Mouse (Mus musculus): ENCODE data around the gene L3mbtl4. TPM values are rescaled to one million over a fixed set of nuclear protein-coding genes. Genes with fewer than 3 reads are reported as not detected.

L3mbtl4 gene
- total RNA-seq (2021), result 1 to 10 TPM; 1.3 to 1.5 TPM
- long read RNA-seq, experiment 1, result 0 reads
- long read RNA-seq, experiment 2, result 0 reads

- no peak for DNase-seq (ENCODE audit: low spot score in 2 of 2)
Observed at GRCm38 (mm10) chr17:68273527-68273926, at the start of gene L3mbtl4. Gene L3mbtl4 (plus strand): TSS chr17:68273797.

- DNase-seq (ENCODE audit: low spot score in 2 of 2), result no peak
Observed at GRCm38 (mm10) chr17:68230484-68230883, 43.1 kb upstream of the L3mbtl4 start.

DNA sequence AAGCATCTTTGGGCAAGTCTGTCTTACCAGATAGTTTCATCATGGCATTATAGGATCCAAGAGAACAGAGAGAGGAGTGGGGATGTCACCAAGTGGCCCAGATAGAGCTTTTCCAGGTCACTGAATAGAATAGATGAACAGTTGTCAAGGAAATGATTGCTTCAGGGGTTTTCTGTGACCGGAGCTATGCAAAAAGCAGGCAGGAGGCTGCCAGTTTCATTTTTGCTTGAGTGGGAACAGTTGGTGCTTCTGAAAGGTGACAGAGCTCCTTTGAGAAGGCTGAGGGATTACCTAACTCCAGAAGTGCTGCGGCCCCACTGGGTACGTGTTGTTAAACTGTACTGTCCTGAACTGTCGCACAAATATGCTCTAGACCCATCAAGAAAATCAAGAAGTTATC is 38.2 kb upstream of the L3mbtl4 start:
- DNase-seq (ENCODE audit: low spot score in 2 of 2), result no peak

- DNase-seq (ENCODE audit: low spot score in 2 of 2), result no peak
Observed at GRCm38 (mm10) chr17:68236992-68237391, 36.6 kb upstream of the L3mbtl4 start.

DNA sequence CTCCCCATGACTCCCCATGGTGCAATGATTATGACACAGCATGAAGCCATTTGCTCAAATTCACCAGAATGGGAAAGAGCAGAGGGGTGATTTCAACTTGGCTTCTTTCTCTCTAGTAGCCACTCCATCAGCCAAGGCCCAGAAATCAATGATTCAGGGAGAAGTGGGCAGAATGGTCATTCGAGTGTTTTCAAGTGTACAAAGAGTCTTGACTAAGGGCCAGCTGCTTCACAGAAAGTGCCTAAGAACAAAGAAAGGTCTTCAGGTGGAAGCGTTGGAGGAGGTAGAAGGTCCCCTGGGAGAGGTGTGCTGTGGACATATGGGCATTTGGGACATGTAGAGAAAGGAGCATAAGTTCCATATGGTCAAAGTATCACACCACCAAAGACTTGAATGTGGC is 33.4 kb upstream of the L3mbtl4 start:
- DNase-seq (ENCODE audit: low spot score in 2 of 2), result no peak

DNA sequence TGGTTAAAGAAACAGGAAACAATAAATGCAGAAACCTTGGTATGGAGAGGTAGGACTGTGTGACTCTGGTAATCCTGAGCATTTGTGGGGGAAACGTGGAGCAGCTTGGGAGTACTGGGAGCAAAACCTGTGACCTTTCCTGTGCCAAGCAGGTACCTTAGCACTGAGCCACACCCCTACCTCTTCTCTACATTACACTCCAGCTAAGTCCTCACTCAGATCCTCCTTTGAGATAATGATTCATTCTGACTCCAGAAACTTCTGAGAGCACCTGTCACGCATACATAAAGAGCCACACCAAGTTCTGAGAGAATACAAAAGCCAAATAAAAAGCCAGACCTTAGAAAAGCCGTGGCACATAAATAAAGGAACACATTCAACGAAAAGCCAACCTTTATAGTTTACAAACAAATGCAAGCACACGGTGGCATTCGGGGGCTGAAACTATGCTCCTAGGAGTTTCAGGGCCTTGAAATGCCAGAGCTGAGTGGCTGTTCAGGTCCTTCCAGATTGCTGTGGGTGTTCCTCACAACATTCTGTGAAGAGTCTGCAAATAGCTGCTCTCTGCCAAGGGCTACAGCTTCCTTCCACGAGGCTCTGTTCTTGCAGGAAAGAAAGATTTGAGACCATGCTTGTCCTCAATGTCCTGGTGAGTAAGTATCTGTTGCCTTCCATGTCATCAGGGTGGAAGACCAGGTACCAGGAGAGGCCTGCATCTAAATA is 8.6 kb upstream of the L3mbtl4 start:
- DNase-seq (ENCODE audit: low spot score in 2 of 2), result no peak

GRCm38 (mm10) chr17:68273954-68274353 is 357 bp downstream of the L3mbtl4 start:
- no peak for DNase-seq (ENCODE audit: low spot score in 2 of 2)

DNA sequence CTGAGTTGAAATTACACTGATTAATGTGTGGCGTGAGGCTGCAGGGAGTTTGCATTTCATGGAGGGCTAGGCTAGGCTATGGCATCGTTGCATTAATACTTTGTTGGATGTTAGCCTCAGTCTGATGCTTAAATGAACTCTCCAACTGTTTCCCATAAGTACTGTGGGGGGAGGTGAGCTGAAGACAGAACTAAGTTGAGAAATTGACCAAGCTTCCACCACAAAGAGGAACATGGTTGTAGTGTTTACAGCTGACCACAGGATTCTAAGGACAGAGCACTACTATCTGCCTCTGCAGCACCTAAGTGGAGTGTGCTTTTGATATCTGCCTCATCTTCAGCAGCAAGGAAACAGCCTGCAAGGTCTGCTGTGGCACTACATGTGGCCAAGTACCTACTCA is 1.5 kb downstream of the L3mbtl4 start:
- no peak for DNase-seq (ENCODE audit: low spot score in 2 of 2)

DNA sequence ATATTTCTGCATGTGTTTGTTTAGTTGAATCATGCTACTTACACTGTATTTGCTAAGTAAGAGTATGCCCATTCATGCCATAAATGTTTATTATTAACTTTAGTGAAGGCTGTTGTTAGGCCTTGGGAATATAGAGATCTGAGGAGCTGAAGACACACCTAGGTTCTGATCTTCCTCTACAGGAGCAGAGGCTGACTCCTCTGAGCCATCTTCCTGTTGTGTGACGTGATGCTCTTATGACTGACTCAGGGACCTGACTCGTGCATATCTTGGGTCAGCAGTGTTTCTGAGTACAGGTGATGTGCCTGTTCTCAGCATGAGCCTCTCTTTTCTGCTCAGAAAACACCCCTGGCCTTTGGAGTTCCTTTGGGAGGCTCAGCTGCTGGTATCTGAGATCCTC is 7.3 kb downstream of the L3mbtl4 start:
- no peak for DNase-seq (ENCODE audit: low spot score in 2 of 2)

GRCm38 (mm10) chr17:68285119-68285782 is 11.7 kb downstream of the L3mbtl4 start:
- no peak for DNase-seq (ENCODE audit: low spot score in 2 of 2)

- DNase-seq (ENCODE audit: low spot score in 2 of 2), result no peak
Observed at GRCm38 (mm10) chr17:68288094-68288493, 14.5 kb downstream of the L3mbtl4 start.

DNA sequence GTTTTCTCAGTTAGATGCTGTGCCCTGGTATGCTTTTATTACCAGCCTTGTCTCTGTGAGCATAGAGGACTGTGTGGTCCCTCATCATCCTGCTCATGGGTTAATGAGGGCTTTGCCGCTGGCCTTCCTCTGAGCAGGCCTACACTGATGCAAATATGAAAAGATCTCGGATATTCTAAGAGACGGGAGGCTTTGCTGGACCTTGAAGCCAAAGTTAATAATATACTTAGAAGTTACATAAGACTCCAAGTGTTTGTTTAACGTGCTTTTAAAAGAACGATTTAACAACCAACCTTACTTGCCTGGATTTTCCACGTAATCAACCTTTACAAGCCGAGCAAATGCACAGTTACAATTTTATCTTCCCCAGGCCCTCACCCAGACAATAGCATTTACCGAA is 15.1 kb downstream of the L3mbtl4 start:
- no peak for DNase-seq (ENCODE audit: low spot score in 2 of 2)

DNA sequence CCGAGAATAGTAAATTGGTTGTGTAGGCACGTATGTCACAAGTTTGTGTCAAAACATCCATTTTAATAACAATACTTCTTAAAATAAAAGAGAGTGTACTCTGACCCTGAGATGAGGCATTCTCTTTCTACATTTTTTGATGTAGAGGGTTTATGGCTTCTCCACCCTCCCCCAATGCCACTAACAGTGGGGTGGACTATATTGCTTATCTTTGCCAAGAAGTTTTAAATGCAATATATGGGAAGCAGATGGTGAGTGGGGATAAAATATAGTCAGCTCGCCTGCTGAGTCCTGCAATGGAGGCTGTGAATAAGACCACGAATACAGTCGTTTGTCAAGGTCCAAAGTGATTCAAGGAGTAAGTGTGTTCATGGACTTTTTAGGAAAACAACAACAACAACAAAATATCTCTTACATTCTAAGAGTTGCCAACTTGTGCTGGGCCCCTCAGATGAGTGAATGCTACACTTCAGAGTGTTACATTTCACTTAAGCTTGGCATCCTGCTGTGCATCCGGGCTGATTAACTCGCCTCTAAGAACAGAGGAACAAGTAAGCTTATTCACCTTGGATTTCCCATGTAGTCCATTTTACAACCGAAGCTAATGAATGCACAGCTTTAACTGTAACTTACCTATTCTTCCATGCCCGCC is 18.2 kb downstream of the L3mbtl4 start:
- no peak for DNase-seq (ENCODE audit: low spot score in 2 of 2)

DNA sequence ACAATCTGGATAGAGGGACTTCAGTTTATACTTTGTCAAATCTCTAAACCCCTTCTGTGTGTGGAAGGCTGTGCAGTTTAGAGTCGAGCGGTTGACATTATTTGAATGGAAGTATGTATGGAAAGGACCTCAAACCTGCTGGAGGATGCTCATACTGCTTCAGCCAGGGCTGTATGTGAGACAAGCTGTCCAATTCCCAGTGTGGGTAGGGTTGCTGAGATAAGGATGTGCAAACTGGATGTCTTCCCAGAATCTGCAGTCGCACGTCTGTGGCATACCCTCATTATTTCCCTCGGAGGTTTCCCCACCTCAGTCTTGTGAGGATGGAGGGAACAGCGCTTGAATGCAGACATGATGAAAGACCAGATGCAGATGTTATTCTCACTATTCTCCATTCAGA is 34.8 kb downstream of the L3mbtl4 start:
- DNase-seq (ENCODE audit: low spot score in 2 of 2), result no peak

GRCm38 (mm10) chr17:68312286-68312927 is 38.8 kb downstream of the L3mbtl4 start:
- DNase-seq (ENCODE audit: low spot score in 2 of 2), result no peak

DNA sequence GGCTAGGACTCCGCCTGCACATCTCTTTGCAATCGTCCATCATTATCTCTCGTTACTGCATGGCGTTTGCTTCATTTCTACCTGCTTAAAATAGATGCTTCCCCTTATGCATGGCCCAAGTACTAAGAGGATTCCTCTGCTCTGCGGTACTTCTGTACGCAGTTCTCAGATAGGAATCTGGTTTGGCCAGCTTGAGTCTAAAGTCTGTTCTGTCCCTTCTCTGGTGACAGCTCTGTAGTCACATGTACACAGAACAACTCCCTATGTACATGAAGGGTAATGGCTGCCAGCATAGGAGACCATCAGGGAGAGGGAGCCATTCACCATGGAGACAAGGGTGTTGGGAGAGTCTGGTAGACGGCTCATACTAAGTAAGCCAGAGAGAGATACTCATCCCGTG is 47.3 kb downstream of the L3mbtl4 start:
- no peak for DNase-seq (ENCODE audit: low spot score in 2 of 2)

- no peak for DNase-seq (ENCODE audit: low spot score in 2 of 2)
Observed at GRCm38 (mm10) chr17:68322607-68323006, 49.0 kb downstream of the L3mbtl4 start.

- DNase-seq (ENCODE audit: low spot score in 2 of 2), result no peak
Observed at GRCm38 (mm10) chr17:68332225-68332624, 58.6 kb downstream of the L3mbtl4 start.

DNA sequence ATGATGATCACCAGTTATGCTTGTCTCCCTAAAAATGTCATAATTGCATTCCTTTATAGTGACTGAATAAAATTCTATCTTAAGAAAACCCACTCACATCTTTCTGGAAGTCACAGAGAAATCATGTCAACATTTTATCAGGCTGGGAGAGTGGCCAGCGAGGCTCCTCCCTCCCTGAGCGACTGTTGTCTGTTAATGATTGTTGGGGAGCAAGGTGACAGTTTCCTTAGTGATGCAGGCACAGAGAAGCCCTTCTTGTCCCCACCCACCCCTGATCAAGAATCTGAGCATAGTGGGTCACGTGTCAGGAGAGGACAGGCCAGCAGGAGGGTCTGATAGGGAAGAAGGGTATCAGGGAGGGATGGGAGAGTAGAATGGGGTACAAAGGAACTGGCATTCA is 59.8 kb downstream of the L3mbtl4 start:
- DNase-seq (ENCODE audit: low spot score in 2 of 2), result no peak

GRCm38 (mm10) chr17:68338917-68339553 is 65.4 kb downstream of the L3mbtl4 start:
- no peak for DNase-seq (ENCODE audit: low spot score in 2 of 2)

GRCm38 (mm10) chr17:68357687-68358086 is 84.1 kb downstream of the L3mbtl4 start:
- DNase-seq (ENCODE audit: low spot score in 2 of 2), result no peak

All from adrenal gland, postnatal 4 days (tissue).